Mouse (Mus musculus): ENCODE data around the gene Ankrd35.

- TF ChIP-seq CTCF (IDR thresholded peaks at IDR 0.05) (no peak), EP300 (IDR thresholded peaks at IDR 0.05; ENCODE audit: insufficient read depth, low read depth, low read length) (no peak)
Observed at GRCm38 (mm10) chr3:96666916-96667315, 3.0 kb upstream of the Ankrd35 start.

Data from heart, adult 2 months (tissue).